Mouse (Mus musculus): ENCODE results near the gene Zmynd8. TPM values are rescaled to one million over a fixed set of nuclear protein-coding genes. Genes with fewer than 3 reads are reported as not detected.

The Zmynd8 gene
- polyA plus RNA-seq, 1 experiment from 2014 or later: 98.3 TPM

DNA sequence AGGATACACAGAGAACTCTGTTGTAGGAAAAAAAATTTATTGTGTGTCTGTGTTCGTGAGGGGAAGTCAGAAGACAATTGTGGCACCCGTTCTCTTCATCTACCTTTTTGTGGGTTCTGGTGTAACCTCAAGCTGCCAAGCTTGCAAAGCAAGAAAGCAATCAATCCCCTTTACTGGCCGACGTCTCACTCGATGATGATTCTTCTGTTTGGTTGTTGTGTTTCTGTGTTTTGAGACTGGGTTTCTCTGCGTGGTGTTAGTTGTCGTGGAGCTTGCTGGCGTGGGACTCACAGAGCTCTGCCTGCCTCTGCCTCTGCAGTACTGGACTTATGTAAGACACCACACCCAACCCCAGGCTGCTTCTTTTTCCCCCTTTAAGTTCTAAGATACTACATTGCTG lies 24.9 kb upstream of the Zmynd8 start:
- in situ Hi-C loops (cut with MboI; ENCODE audit: low pct_unique_long_range_greater_than_20kb): loop anchor here (5.0 to 25.0 kb wide), 3 partner anchors 64 to 386 kb away; no protein-coding TSS in a partner anchor
- TF ChIP-seq CTCF (IDR thresholded peaks at IDR 0.05): no peak
- ATAC-seq: no peak
- CTCF ChIA-PET: interaction anchor here (1.1 kb wide), 1 partner anchor 112 kb away, joined by 3 read pairs; no protein-coding TSS in a partner anchor
- no peaks in the 10 kb centered on the region for H3K27me3 ChIP-seq
- POLR2A ChIA-PET: interaction anchor here (0.6 to 0.7 kb wide), 2 partner anchors 73 to 855 kb away, joined by 5 read pairs; no protein-coding TSS in a partner anchor
- DNase-seq (ENCODE audit: low read depth, low spot score): no peak

- no peak for ATAC-seq
- ChIA-PET POLR2A (interaction anchor here (0.5 to 0.7 kb wide), 2 partner anchors 17 to 61 kb away, joined by 3 to 6 read pairs; no protein-coding TSS in a partner anchor), CTCF (interaction anchor here (1.1 kb wide), 1 partner anchor 113 kb away, joined by 3 read pairs; no protein-coding TSS in a partner anchor)
- no peak for TF ChIP-seq CTCF (IDR thresholded peaks at IDR 0.05)
- in situ Hi-C loops (cut with MboI; ENCODE audit: low pct_unique_long_range_greater_than_20kb): loop anchor here (5.0 to 25.0 kb wide), 3 partner anchors 64 to 386 kb away; no protein-coding TSS in a partner anchor
- DNase-seq (ENCODE audit: low read depth, low spot score): no peak
- H3K27me3 ChIP-seq: no peaks in the 10 kb centered on the region
Observed at GRCm38 (mm10) chr2:165922994-165923393, 24.2 kb upstream of the Zmynd8 start.

- CTCF ChIA-PET: interaction anchor here (0.7 kb wide), 1 partner anchor 17 kb away, joined by 3 read pairs; no protein-coding TSS in a partner anchor
- TF ChIP-seq CTCF (IDR thresholded peaks at IDR 0.05): no peak
- DNase-seq (ENCODE audit: low read depth, low spot score) (no peak), ATAC-seq (no peak)
- in situ Hi-C loops (cut with MboI; ENCODE audit: low pct_unique_long_range_greater_than_20kb): loop anchor here (5.0 to 25.0 kb wide), 3 partner anchors 65 to 385 kb away; no protein-coding TSS in a partner anchor
- POLR2A ChIA-PET: interaction anchor here (0.5 to 0.7 kb wide), 2 partner anchors 16 to 61 kb away, joined by 3 to 6 read pairs; no protein-coding TSS in a partner anchor
- no peaks in the 10 kb centered on the region for H3K27me3 ChIP-seq
Observed at GRCm38 (mm10) chr2:165922047-165922728, 23.4 kb upstream of the Zmynd8 start.

DNA sequence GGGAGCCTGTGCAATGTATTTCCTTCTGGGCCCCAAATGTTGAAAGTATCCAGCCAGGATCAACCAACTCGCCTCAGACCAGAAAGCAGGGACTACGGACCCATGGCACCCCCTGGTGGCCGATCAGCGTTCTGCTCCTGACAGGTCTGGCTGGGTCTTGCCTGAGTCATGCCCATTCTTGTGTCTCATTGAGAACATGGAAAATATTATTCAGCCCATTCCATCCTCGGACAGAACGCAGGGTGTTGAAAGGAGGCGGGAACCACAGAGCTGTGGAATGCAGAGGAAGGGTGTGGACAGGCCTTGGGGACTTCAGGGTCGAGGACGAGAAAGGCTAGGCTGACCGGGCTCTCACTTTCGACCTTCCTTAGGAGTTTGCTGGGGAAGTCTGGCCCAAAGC lies 15.5 kb upstream of the Zmynd8 start:
- ChIA-PET CTCF (interaction anchor here (0.8 to 3.0 kb wide), 10 partner anchors 12 to 136 kb away, joined by 3 to 13 read pairs (median 4); no protein-coding TSS in a partner anchor), POLR2A (interaction anchor here (0.7 kb wide), 1 partner anchor 95 kb away, joined by 3 read pairs; no protein-coding TSS in a partner anchor)
- in situ Hi-C loops (cut with MboI; ENCODE audit: low pct_unique_long_range_greater_than_20kb): loop anchor here (5.0 to 25.0 kb wide), 2 partner anchors 87 to 377 kb away; no protein-coding TSS in a partner anchor
- ATAC-seq (peak; percentile 71), DNase-seq (ENCODE audit: low read depth, low spot score) (peak; percentile 71)
- TF ChIP-seq CTCF (IDR thresholded peaks at IDR 0.05): peak; percentile 98
- H3K27me3 ChIP-seq: no peaks in the 10 kb centered on the region

DNA sequence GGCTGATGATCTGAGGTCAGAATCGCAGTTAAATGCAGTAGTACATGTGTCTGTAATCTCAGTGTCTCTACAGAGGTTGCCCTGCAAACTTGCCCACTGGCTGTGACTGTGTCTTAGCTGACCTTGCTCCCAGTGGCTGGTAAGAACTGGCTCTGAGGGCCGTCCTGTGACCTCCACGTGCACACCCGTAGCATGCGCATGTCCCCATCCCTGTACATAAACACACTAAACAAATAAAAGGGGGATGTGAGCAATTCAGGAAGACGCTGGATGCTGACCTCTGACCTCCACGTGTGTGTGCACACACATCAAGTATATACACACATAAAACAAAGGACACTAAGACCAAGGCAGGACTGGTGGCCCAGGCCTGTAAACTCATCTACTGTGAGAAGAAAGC lies 14.3 kb upstream of the Zmynd8 start:
- in situ Hi-C loops (cut with MboI; ENCODE audit: low pct_unique_long_range_greater_than_20kb): loop anchor here (5.0 to 25.0 kb wide), 2 partner anchors 86 to 376 kb away; no protein-coding TSS in a partner anchor
- no peak for TF ChIP-seq CTCF (IDR thresholded peaks at IDR 0.05)
- CTCF ChIA-PET: interaction anchor here (1.2 to 3.0 kb wide), 5 partner anchors 18 to 90 kb away, joined by 3 to 13 read pairs (median 4); no protein-coding TSS in a partner anchor
- POLR2A ChIA-PET: no interaction called here
- H3K27me3 ChIP-seq: no peaks in the 10 kb centered on the region
- DNase-seq (ENCODE audit: low read depth, low spot score) (no peak), ATAC-seq (no peak)

GRCm38 (mm10) chr2:165909731-165910130 lies 10.9 kb upstream of the Zmynd8 start:
- no peak for TF ChIP-seq CTCF (IDR thresholded peaks at IDR 0.05)
- CTCF ChIA-PET: interaction anchor here (1.4 kb wide), 1 partner anchor 83 kb away, joined by 3 read pairs; no protein-coding TSS in a partner anchor
- no peaks in the 10 kb centered on the region for H3K27me3 ChIP-seq
- ATAC-seq (no peak), DNase-seq (ENCODE audit: low read depth, low spot score) (no peak)
- in situ Hi-C loops (cut with MboI; ENCODE audit: low pct_unique_long_range_greater_than_20kb): loop anchor here (5.0 to 25.0 kb wide), 2 partner anchors 82 to 372 kb away; no protein-coding TSS in a partner anchor
- POLR2A ChIA-PET: interaction anchor here (0.6 kb wide), 1 partner anchor 107 kb away, joined by 3 read pairs; no protein-coding TSS in a partner anchor

- CTCF ChIA-PET: no interaction called here
- no peak for TF ChIP-seq CTCF (IDR thresholded peaks at IDR 0.05)
- no peak for ATAC-seq
- no peaks in the 10 kb centered on the region for H3K27me3 ChIP-seq
- POLR2A ChIA-PET: no interaction called here
- in situ Hi-C loops (cut with MboI; ENCODE audit: low pct_unique_long_range_greater_than_20kb): loop anchor here (25.0 kb wide), 1 partner anchor 370 kb away; no protein-coding TSS in a partner anchor
- no peak for DNase-seq (ENCODE audit: low read depth, low spot score)
Observed at GRCm38 (mm10) chr2:165907199-165907598, 8.4 kb upstream of the Zmynd8 start.

DNA sequence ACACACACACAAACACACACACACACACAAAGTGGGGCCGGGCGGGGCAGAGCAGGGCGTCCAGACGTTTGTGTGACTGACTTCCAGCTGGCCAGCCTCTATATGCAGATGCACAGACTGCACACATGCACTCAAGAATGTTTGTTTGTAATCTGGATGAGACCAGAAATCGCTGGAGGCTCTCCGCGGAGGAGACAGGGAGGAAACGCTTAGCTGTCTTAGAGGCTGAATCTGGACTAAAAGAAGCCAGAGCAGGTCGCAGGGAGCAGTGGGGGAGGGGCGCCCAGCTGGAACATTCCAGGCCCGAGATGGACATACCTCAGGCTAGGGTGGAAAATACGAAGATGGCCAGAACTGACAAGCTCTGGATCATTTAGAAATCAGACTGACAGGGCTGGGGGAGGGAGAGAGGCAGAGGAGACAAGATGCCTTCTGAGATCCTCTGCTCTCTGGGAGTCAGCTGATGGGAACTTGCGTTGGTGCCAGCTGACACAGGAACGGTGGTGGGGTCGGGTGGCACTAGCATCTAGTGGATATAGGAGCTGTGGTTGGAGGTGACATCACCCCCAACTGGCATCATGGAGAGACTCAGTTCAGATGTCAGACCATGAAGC lies 7.6 kb upstream of the Zmynd8 start:
- no peak for TF ChIP-seq CTCF (IDR thresholded peaks at IDR 0.05)
- H3K27me3 ChIP-seq: no peaks in the 10 kb centered on the region
- ChIA-PET CTCF (interaction anchor here (3.6 kb wide), 1 partner anchor 86 kb away, joined by 14 read pairs; no protein-coding TSS in a partner anchor), POLR2A (interaction anchor here (0.7 to 1.8 kb wide), 2 partner anchors 14 to 16 kb away, joined by 3 to 4 read pairs; no protein-coding TSS in a partner anchor)
- ATAC-seq: no peak
- in situ Hi-C loops (cut with MboI; ENCODE audit: low pct_unique_long_range_greater_than_20kb): loop anchor here (25.0 kb wide), 1 partner anchor 369 kb away; no protein-coding TSS in a partner anchor
- DNase-seq (ENCODE audit: low read depth, low spot score): no peak

- CTCF ChIA-PET: no interaction called here
- no peak for ATAC-seq
- no peaks in the 10 kb centered on the region for H3K27me3 ChIP-seq
- DNase-seq (ENCODE audit: low read depth, low spot score): no peak
- POLR2A ChIA-PET: no interaction called here
- TF ChIP-seq CTCF (IDR thresholded peaks at IDR 0.05): no peak
- in situ Hi-C loops (cut with MboI; ENCODE audit: low pct_unique_long_range_greater_than_20kb): loop anchor here (25.0 kb wide), 1 partner anchor 364 kb away; no protein-coding TSS in a partner anchor
Observed at GRCm38 (mm10) chr2:165901127-165901384, 2.2 kb upstream of the Zmynd8 start.
